Mouse (Mus musculus) heart, embryonic 12.5 days (tissue): ENCODE results near the gene Zfp663. TPM values are rescaled to one million over a fixed set of nuclear protein-coding genes. Genes with fewer than 3 reads are reported as not detected.

ENCODE experiments used
- ATAC-seq: fragments of 200-750 bp; cut with Nextera tagmentation; 2 replicates; pipeline ENCODE4 v1.8.0; 2017; ENCODE audit warnings: moderate TSS enrichment, moderate library complexity; ENCODE audit not compliant: insufficient number of reproducible peaks, low FRiP score
- H3K27ac ChIP-seq: fragments of 300-500 bp; sonication (generic); 2 replicates; pipeline ENCODE4 v1.5.1; 2016; ENCODE audit warnings: mild to moderate bottlenecking, moderate library complexity; ENCODE audit not compliant: poor library complexity, severe bottlenecking
- H3K27me3 ChIP-seq: fragments of 300-500 bp; sonication (generic); replicated peaks from 2 replicates; pipeline ENCODE4 v1.6.1; 2016; ENCODE audit warnings: mild to moderate bottlenecking, moderate library complexity
- H3K36me3 ChIP-seq: fragments of 300-500 bp; sonication (generic); 2 replicates; pipeline ENCODE4 v1.6.1; 2016; ENCODE audit warnings: mild to moderate bottlenecking, moderate library complexity
- H3K4me1 ChIP-seq: fragments of 300-500 bp; sonication (generic); replicated peaks from 2 replicates; pipeline ENCODE4 v1.6.1; 2016; ENCODE audit warnings: mild to moderate bottlenecking
- H3K4me2 ChIP-seq: fragments of 300-500 bp; sonication (generic); 2 replicates; pipeline ENCODE4 v1.6.1; 2016; ENCODE audit warnings: mild to moderate bottlenecking, moderate library complexity
- H3K4me3 ChIP-seq: fragments of 300-500 bp; sonication (generic); 2 replicates; pipeline ENCODE4 v1.5.1; 2016; ENCODE audit warnings: mild to moderate bottlenecking
- H3K9ac ChIP-seq: fragments of 300-500 bp; sonication (generic); 2 replicates; pipeline ENCODE4 v1.6.1; 2016; ENCODE audit warnings: mild to moderate bottlenecking, moderate library complexity
- H3K9me3 ChIP-seq: fragments of 300-500 bp; sonication (generic); replicated peaks from 2 replicates; pipeline ENCODE4 v1.6.1; 2016; ENCODE audit warnings: mild to moderate bottlenecking, moderate library complexity
- WGBS: fragments of 180-500 bp; shearing (Covaris S2); methylation state at CpG from one replicate; pipeline ENCODE4 v1.1.7; 2016; 5-methylcytosine and 5-hydroxymethylcytosine counted together
- polyA plus RNA-seq: library from polyadenylated mRNA; unstranded; fragments of >200 nt; fragmentation: Nextera tagmentation; extraction: Ambion mirVana; gene quantifications from 2 replicates; pipeline ENCODE4 v1.2.1, GENCODE M21; 2016

Zfp663 gene
- polyA plus RNA-seq, 1 experiment from 2014 or later = not detected

DNA sequence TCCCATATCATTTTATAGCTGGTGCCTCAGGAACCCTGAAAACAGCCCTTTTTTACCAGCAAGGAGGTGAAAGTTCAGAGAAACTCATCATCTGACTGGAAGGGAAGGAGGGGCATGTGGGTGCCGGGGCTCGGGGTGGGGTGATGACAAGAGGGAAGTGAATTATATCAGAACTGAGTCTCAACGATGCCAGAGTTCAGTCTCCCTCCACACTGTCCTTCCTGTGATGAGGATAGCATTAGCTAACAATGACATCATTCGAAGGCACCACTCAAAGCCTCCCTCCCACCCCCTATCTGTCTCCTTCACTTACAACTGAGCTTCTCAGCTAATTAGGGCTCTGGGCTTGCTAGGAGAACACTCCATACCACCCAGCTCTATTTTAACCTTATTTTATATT is 49.0 kb downstream of the Zfp663 start:
- Histone ChIP-seq H3K27me3 (no peaks in the 10 kb centered on the region), H3K36me3 (peaks cover 16% of the 10 kb centered on the region), H3K27ac (no peak overlapping the region), H3K4me3 (no peak overlapping the region), H3K9me3 (no peaks in the 10 kb centered on the region), H3K4me1 (peaks cover 70% of the 10 kb centered on the region), H3K4me2 (no peak overlapping the region), H3K9ac (no peak overlapping the region)
- 34% methylated on average over 4 of the region's 4 CpGs for WGBS
- ATAC-seq = no peak

GRCm38 (mm10) chr2:165318941-165319340 is 49.6 kb downstream of the Zfp663 start:
- whole genome bisulfite sequencing = 79% methylated on average over 7 of the region's 7 CpGs
- Histone ChIP-seq H3K36me3 (peaks cover 22% of the 10 kb centered on the region), H3K4me1 (peaks cover 64% of the 10 kb centered on the region), H3K27ac (no peak overlapping the region), H3K4me3 (no peak overlapping the region), H3K9me3 (no peaks in the 10 kb centered on the region), H3K4me2 (no peak overlapping the region), H3K9ac (no peak overlapping the region), H3K27me3 (no peaks in the 10 kb centered on the region)
- ATAC-seq = no peak

DNA sequence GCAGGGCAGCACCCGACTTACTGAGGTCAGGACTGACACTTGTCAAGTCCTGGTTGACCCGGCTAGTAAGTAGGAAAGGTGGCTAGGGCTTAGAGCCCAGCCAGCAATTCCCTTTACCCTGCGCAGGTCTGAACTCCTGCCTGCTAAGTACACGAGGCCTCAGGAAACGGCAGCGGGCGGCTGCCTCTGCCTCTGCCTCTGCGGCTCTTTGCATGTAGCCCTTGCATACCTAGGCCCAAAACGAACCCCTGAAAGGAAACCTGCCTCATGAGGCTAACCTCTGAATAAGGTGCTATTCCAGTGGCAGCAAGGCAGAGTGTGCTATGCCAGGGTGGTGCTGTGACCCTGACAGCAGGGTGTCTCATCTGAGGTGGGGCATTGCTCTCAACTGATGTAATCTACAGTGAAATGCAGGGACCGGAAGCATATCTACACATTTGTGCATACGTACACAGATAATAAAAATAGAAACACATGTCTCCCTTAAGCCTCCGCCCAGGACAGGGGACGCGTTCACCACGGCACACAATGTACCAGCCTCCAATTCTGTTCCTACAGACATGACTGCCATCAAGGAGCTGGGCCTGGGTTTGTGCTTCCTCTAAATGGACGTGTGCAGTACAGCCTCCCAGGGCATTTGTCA is 50.8 kb downstream of the Zfp663 start:
- Histone ChIP-seq H3K9ac (peak overlapping the region; percentile 32), H3K27me3 (no peaks in the 10 kb centered on the region), H3K27ac (peak overlapping the region; percentile 24; the same call in 1 of the 2 replicates), H3K4me1 (peaks cover 59% of the 10 kb centered on the region), H3K4me3 (no peak overlapping the region), H3K9me3 (no peaks in the 10 kb centered on the region), H3K4me2 (0 out of 2 replicates have a peak overlapping the region, but pooled peaks have one; percentile 15), H3K36me3 (peaks cover 34% of the 10 kb centered on the region)
- 43% methylated on average over 16 of the region's 16 CpGs for WGBS
- ATAC-seq = no peak

GRCm38 (mm10) chr2:165316837-165317473 is 51.6 kb downstream of the Zfp663 start:
- Histone ChIP-seq H3K4me1 (peaks cover 56% of the 10 kb centered on the region), H3K4me3 (no peak overlapping the region), H3K36me3 (peaks cover 42% of the 10 kb centered on the region), H3K27me3 (no peaks in the 10 kb centered on the region), H3K9me3 (no peaks in the 10 kb centered on the region), H3K9ac (peak overlapping the region; percentile 3; the same call in 1 of the 2 replicates), H3K4me2 (peak overlapping the region; percentile 15; the same call in 1 of the 2 replicates), H3K27ac (peak overlapping the region; percentile 24; the same call in 1 of the 2 replicates)
- peak; percentile 34; the same call in 1 of the 2 replicates for ATAC-seq
- WGBS = 25% methylated on average over 9 of the region's 9 CpGs

DNA sequence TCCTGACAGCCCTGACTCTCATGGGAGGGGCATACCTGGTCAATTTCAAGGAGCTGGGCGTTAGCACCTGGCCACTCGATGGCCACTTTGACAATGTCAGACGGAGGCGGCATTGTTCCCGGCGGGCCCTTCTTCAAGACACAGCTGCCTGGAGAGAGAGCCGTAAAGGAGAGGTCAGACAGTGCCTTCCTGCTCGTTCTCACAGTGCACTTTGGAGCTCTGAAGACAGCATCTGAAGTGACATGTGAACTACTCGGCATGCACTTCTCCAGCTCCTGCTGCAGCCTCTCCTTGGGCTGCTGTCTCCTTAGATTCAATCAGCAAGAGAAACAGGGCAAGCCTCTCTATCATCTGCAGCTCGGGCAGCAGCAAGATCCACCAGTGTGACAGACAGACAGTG is 52.3 kb downstream of the Zfp663 start:
- Histone ChIP-seq H3K27me3 (no peaks in the 10 kb centered on the region), H3K4me2 (no peak overlapping the region), H3K4me3 (no peak overlapping the region), H3K9ac (no peak overlapping the region), H3K9me3 (no peaks in the 10 kb centered on the region), H3K36me3 (peaks cover 49% of the 10 kb centered on the region), H3K4me1 (peaks cover 49% of the 10 kb centered on the region), H3K27ac (no peak overlapping the region)
- ATAC-seq = no peak
- 70% methylated on average over 10 of the region's 10 CpGs for whole genome bisulfite sequencing

DNA sequence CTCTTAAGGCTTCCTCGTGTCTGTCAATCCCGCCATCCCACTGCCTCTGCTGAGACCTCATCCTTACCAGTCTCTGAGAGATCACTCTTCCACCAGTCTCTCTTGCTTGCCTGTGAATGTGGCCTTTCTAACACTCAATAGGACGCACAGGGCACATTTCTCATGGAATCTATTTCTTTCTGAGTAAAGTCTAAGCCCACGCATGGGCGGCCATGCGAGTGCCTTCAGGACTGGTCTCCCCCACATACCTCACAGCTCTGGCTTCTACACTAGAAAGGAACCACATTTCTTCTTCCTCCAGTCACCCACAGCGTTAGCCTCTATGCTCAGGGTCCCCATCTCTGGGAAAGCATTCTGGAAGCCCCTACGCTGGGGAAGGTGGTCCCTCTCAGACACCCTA is 54.3 kb downstream of the Zfp663 start:
- no peak overlapping the region for H3K4me2 ChIP-seq
- peaks cover 68% of the 10 kb centered on the region for H3K36me3 ChIP-seq
- no peak overlapping the region for H3K9ac ChIP-seq
- no peak overlapping the region for H3K27ac ChIP-seq
- no peak for ATAC-seq
- 77% methylated on average over 8 of the region's 8 CpGs for WGBS
- H3K9me3 ChIP-seq = no peaks in the 10 kb centered on the region
- no peak overlapping the region for H3K4me3 ChIP-seq
- H3K4me1 ChIP-seq = peaks cover 29% of the 10 kb centered on the region
- no peaks in the 10 kb centered on the region for H3K27me3 ChIP-seq

DNA sequence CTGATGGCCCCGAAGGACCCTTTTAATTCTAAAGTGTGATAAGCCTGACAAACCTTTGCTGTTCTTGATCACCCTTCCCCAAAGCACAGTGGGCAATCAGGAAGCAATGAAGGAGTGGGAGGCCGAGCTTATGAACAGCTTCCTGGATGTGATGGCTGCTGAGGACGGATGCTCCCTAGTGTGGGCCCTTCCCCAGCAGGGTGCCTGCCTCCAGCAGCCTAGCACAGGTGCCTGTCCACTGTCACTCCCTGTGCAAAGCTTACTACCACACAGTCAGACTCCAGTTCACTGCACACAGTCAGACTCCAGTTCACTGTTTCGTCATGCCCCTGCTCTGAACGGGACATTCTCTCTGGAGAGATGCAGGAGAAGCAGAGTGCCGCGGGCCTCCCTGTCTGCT is 56.1 kb downstream of the Zfp663 start:
- no peaks in the 10 kb centered on the region for H3K9me3 ChIP-seq
- no peak for ATAC-seq
- no peak overlapping the region for H3K9ac ChIP-seq
- no peaks in the 10 kb centered on the region for H3K27me3 ChIP-seq
- no peak overlapping the region for H3K4me2 ChIP-seq
- H3K4me1 ChIP-seq = peaks cover 11% of the 10 kb centered on the region
- no peak overlapping the region for H3K4me3 ChIP-seq
- peaks cover 86% of the 10 kb centered on the region for H3K36me3 ChIP-seq
- no peak overlapping the region for H3K27ac ChIP-seq
- 75% methylated on average over 7 of the region's 7 CpGs for WGBS

- no peaks in the 10 kb centered on the region for H3K27me3 ChIP-seq
- no peak overlapping the region for H3K27ac ChIP-seq
- H3K4me2 ChIP-seq = no peak overlapping the region
- no peak for ATAC-seq
- no peak overlapping the region for H3K9ac ChIP-seq
- H3K4me1 ChIP-seq = peaks cover 2% of the 10 kb centered on the region
- H3K9me3 ChIP-seq = no peaks in the 10 kb centered on the region
- WGBS = 91% methylated on average over 12 of the region's 12 CpGs
- H3K36me3 ChIP-seq = peaks cover 93% of the 10 kb centered on the region
- H3K4me3 ChIP-seq = no peak overlapping the region
Observed at GRCm38 (mm10) chr2:165311577-165311976, 57.0 kb downstream of the Zfp663 start.

DNA sequence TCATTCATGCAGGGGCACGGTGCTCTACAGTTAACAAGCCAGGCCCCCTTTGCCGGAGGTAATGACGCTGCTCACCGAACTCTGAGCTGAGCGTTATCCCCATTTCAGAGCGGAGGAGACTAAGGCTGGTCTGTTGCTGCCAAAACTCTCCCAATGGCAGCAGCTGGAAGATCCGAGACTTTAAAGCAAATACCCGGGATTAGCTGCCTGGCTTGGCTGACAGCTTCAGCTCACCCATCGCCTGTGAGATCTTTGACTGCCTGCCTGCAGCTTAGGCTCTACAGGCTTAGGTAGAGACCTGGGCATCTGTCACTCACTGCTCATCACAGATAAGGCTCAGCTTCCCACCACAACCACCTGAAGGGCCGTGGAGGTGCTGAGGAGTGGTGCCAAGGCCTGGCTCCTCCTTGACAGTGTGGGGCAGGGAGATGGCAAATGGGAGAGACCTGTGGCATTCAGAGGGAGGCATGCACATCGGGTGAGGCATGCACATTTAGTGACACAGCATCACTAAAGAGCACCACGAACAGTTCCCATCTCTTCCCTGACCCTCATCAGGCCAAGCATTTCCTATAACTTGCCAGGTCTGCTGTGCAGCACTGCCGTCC is 57.6 kb downstream of the Zfp663 start:
- Histone ChIP-seq H3K4me1 (no peaks in the 10 kb centered on the region), H3K9me3 (no peaks in the 10 kb centered on the region), H3K4me2 (no peak overlapping the region), H3K36me3 (peaks cover 91% of the 10 kb centered on the region), H3K4me3 (no peak overlapping the region), H3K27me3 (no peaks in the 10 kb centered on the region), H3K9ac (no peak overlapping the region), H3K27ac (no peak overlapping the region)
- ATAC-seq = no peak
- 73% methylated on average over 13 of the region's 13 CpGs for WGBS

DNA sequence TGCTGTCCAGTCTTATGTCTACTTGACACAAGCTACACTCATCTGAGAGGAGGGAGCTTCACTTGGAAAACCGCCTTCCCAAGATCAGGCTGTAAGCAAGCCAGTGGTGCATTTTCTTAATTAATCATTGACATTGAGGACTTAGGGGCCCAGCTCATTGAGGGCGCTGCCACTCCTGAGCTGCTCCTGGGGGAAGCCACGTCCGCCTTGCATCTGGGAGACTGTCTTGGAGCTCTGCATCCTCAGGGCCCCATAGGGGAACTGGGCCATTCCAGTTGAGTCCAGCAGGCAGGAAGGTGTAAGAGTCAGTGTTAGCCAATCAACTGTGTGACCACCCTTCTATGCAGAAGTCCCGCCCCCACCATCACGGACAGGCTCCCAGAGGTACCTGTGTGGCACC is 60.7 kb downstream of the Zfp663 start:
- H3K4me1 ChIP-seq = no peaks in the 10 kb centered on the region
- 84% methylated on average over 6 of the region's 6 CpGs for WGBS
- no peak overlapping the region for H3K4me2 ChIP-seq
- H3K36me3 ChIP-seq = peaks cover 89% of the 10 kb centered on the region
- no peak for ATAC-seq
- H3K4me3 ChIP-seq = no peak overlapping the region
- no peak overlapping the region for H3K27ac ChIP-seq
- no peaks in the 10 kb centered on the region for H3K27me3 ChIP-seq
- H3K9ac ChIP-seq = no peak overlapping the region
- no peaks in the 10 kb centered on the region for H3K9me3 ChIP-seq

- H3K4me3 ChIP-seq = no peak overlapping the region
- H3K27ac ChIP-seq = no peak overlapping the region
- WGBS = 89% methylated on average over 8 of the region's 8 CpGs
- H3K36me3 ChIP-seq = peaks cover 88% of the 10 kb centered on the region
- no peak for ATAC-seq
- no peak overlapping the region for H3K9ac ChIP-seq
- no peak overlapping the region for H3K4me2 ChIP-seq
- no peaks in the 10 kb centered on the region for H3K9me3 ChIP-seq
- H3K4me1 ChIP-seq = no peaks in the 10 kb centered on the region
- no peaks in the 10 kb centered on the region for H3K27me3 ChIP-seq
Observed at GRCm38 (mm10) chr2:165305438-165305837, 63.1 kb downstream of the Zfp663 start.
